Mouse (Mus musculus): ENCODE measurements around the gene Timeless. TPM values are rescaled to one million over a fixed set of nuclear protein-coding genes. Genes with fewer than 3 reads are reported as not detected.

The Timeless gene
- polyA plus RNA-seq, 1 experiment from 2014 or later, result 63.1 TPM

Other genes with a start within 250 kb of the Timeless start
- gene Hsd17b6, start 224.5 kb upstream of the Timeless start, polyA plus RNA-seq (2015; fragmentation: Nextera tagmentation; extraction: Ambion mirVana), result not detected in 2 replicates
- gene Prim1, start 216.9 kb upstream of the Timeless start, polyA plus RNA-seq (2015; fragmentation: Nextera tagmentation; extraction: Ambion mirVana), result 90.2 and 93.0 TPM in 2 replicates
- gene Naca, start 196.5 kb upstream of the Timeless start, polyA plus RNA-seq (2015; fragmentation: Nextera tagmentation; extraction: Ambion mirVana), result 728 and 741 TPM in 2 replicates
- 550 and 564 TPM in 2 replicates for gene Ptges3, start 173.1 kb upstream of the Timeless start, polyA plus RNA-seq (2015; fragmentation: Nextera tagmentation; extraction: Ambion mirVana)
- 2,263 and 2,267 TPM in 2 replicates for gene Atp5b, start 148.8 kb upstream of the Timeless start, polyA plus RNA-seq (2015; fragmentation: Nextera tagmentation; extraction: Ambion mirVana)
- gene Baz2a, start 140.5 kb upstream of the Timeless start, polyA plus RNA-seq (2015; fragmentation: Nextera tagmentation; extraction: Ambion mirVana), result 10.6 and 11.0 TPM in 2 replicates
- 32.2 and 34.9 TPM in 2 replicates for gene Rbms2, start 51.8 kb upstream of the Timeless start, polyA plus RNA-seq (2015; fragmentation: Nextera tagmentation; extraction: Ambion mirVana)
- 2.1 and 2.2 TPM in 2 replicates for gene Gls2, start 37.6 kb upstream of the Timeless start, polyA plus RNA-seq (2015; fragmentation: Nextera tagmentation; extraction: Ambion mirVana)
- 27.0 and 27.4 TPM in 2 replicates for gene Spryd4, start 20.3 kb upstream of the Timeless start, polyA plus RNA-seq (2015; fragmentation: Nextera tagmentation; extraction: Ambion mirVana)
- not detected in 2 replicates for gene Mip, start 6.2 kb upstream of the Timeless start, polyA plus RNA-seq (2015; fragmentation: Nextera tagmentation; extraction: Ambion mirVana)
- gene Apon, start 22.0 kb downstream of the Timeless start, polyA plus RNA-seq (2015; fragmentation: Nextera tagmentation; extraction: Ambion mirVana), result 0.19 and 0.37 TPM in 2 replicates
- gene Apof, start 36.6 kb downstream of the Timeless start, polyA plus RNA-seq (2015; fragmentation: Nextera tagmentation; extraction: Ambion mirVana), result 0.15 and 0.67 TPM in 2 replicates
- gene Stat2, start 38.5 kb downstream of the Timeless start, polyA plus RNA-seq (2015; fragmentation: Nextera tagmentation; extraction: Ambion mirVana), result 10.5 and 14.0 TPM in 2 replicates
- gene Il23a, start 66.7 kb downstream of the Timeless start, polyA plus RNA-seq (2015; fragmentation: Nextera tagmentation; extraction: Ambion mirVana), result 0.15 and 0.17 TPM in 2 replicates
- 34.1 and 34.5 TPM in 2 replicates for gene Pan2, start 71.3 kb downstream of the Timeless start, polyA plus RNA-seq (2015; fragmentation: Nextera tagmentation; extraction: Ambion mirVana)
- 329 and 346 TPM in 2 replicates for gene Cnpy2, start 90.4 kb downstream of the Timeless start, polyA plus RNA-seq (2015; fragmentation: Nextera tagmentation; extraction: Ambion mirVana)
- 183 and 185 TPM in 2 replicates for gene Cs, start 105.7 kb downstream of the Timeless start, polyA plus RNA-seq (2015; fragmentation: Nextera tagmentation; extraction: Ambion mirVana)
- 12.5 and 12.6 TPM in 2 replicates for gene Coq10a, start 136.9 kb downstream of the Timeless start, polyA plus RNA-seq (2015; fragmentation: Nextera tagmentation; extraction: Ambion mirVana)
- gene Ankrd52, start 145.1 kb downstream of the Timeless start, polyA plus RNA-seq (2015; fragmentation: Nextera tagmentation; extraction: Ambion mirVana), result 13.0 and 14.9 TPM in 2 replicates
- gene Slc39a5, start 169.2 kb downstream of the Timeless start, polyA plus RNA-seq (2015; fragmentation: Nextera tagmentation; extraction: Ambion mirVana), result 0.31 and 0.99 TPM in 2 replicates
- 72.1 and 75.7 TPM in 2 replicates for gene Nabp2, start 179.4 kb downstream of the Timeless start, polyA plus RNA-seq (2015; fragmentation: Nextera tagmentation; extraction: Ambion mirVana)
- 39.8 and 42.1 TPM in 2 replicates for gene Rnf41, start 179.6 kb downstream of the Timeless start, polyA plus RNA-seq (2015; fragmentation: Nextera tagmentation; extraction: Ambion mirVana)
- 70.2 and 74.7 TPM in 2 replicates for gene Smarcc2, start 227.2 kb downstream of the Timeless start, polyA plus RNA-seq (2015; fragmentation: Nextera tagmentation; extraction: Ambion mirVana)

Data from lung, embryonic 15.5 days (tissue).